22 mouse cellular contexts compared by ENCODE assay signal in genomic region chr12:83124111-83124510, GRCm38 (mm10).
DNase-seq lines count a peak whose midpoint lies in the region; ATAC-seq and TF ChIP-seq lines count a peak whose summit lies in the region.
"Had no signal": no experiment of that assay in that cellular context is flagged by ENCODE, and none has a peak within 500 bp of the region (broad histone marks: within the 10 kb centered on the region; RNA-seq: fewer than 3 reads in every experiment).

No protein-coding gene starts in this region.

- no peak for TF ChIP-seq POLR2A in olfactory bulb, adult 2 months (IDR thresholded peaks at IDR 0.05; ENCODE audit: insufficient read depth, low read depth, low read length)

- TF ChIP-seq CTCF in liver, embryonic 14.5 days (IDR thresholded peaks at IDR 0.05; ENCODE audit: low read depth) = no peak
- no peak for TF ChIP-seq CTCF in olfactory bulb, adult 2 months (IDR thresholded peaks at IDR 0.05; ENCODE audit: insufficient read depth, low read depth, low read length)

- H3K9ac ChIP-seq in midbrain, embryonic 11.5 days (ENCODE audit: low read length) = no peak overlapping the region
- no peak overlapping the region for H3K9ac ChIP-seq in midbrain, embryonic 16.5 days (ENCODE audit: low read depth, low read length)
- no peak overlapping the region for H3K9ac ChIP-seq in liver, embryonic 14.5 days (replicated peaks)
- H3K9ac ChIP-seq: embryonic facial prominence, embryonic 15.5 days; heart, embryonic 15.5 days; hindbrain, embryonic 14.5 days had no signal

- peak; percentile 78 for DNase-seq in midbrain, embryonic 11.5 days (ENCODE audit: low spot score, missing footprints)
- DNase-seq in liver, embryonic 14.5 days (ENCODE audit: low read depth in 3 of 3, low spot score in 3 of 3) = peak in 1 of 3 experiments; percentile 23
- DNase-seq in spleen, adult 18-20 months = no peak
- no peak for DNase-seq in heart, adult 8-10 months (ENCODE audit: low spot score)
- DNase-seq: adrenal gland, adult 2 months; adrenal gland, postnatal 36 days; cerebellum, adult 11 months; cerebellum, adult 8-10 months; cerebellum, postnatal 14 days; embryo, embryonic 11 days; gastrocnemius, adult 2 months; gastrocnemius, postnatal 25 days had no signal

- H3K4me1 ChIP-seq in midbrain, embryonic 11.5 days (ENCODE audit: control insufficient read depth, insufficient read depth, low read length) = no peaks in the 10 kb centered on the region
- H3K4me1 ChIP-seq in midbrain, embryonic 16.5 days (ENCODE audit: control insufficient read depth, insufficient read depth, low read length) = no peaks in the 10 kb centered on the region
- H3K4me1 ChIP-seq in liver, embryonic 14.5 days (replicated peaks; ENCODE audit: control insufficient read depth in 2 of 2, insufficient read depth in 2 of 2, low read length in 1 of 2) = peaks cover 0 to 4% of the 10 kb centered on the region in 2 experiments; a peak in 1 of 4 replicates
- H3K4me1 ChIP-seq in olfactory bulb, adult 2 months (ENCODE audit: control insufficient read depth, insufficient read depth, low read length) = peaks cover 31% of the 10 kb centered on the region
- H3K4me1 ChIP-seq: embryonic facial prominence, embryonic 15.5 days had no signal

- H3K27ac ChIP-seq in midbrain, embryonic 11.5 days (ENCODE audit: low read depth, low read length) = no peak overlapping the region
- H3K27ac ChIP-seq in midbrain, embryonic 16.5 days (ENCODE audit: low read length) = no peak overlapping the region
- no peak overlapping the region for H3K27ac ChIP-seq in liver, embryonic 14.5 days
- H3K27ac ChIP-seq in olfactory bulb, adult 2 months (ENCODE audit: insufficient read depth, low read depth, low read length) = peak overlapping the region; percentile 7; the same call in 1 of the 2 replicates
- H3K27ac ChIP-seq: embryonic facial prominence, embryonic 15.5 days; forebrain, embryonic 10.5 days; gastrocnemius, adult 2 months; heart, embryonic 15.5 days; hindbrain, embryonic 10.5 days; hindbrain, embryonic 14.5 days had no signal

- ATAC-seq in midbrain, embryonic 11.5 days (ENCODE audit: low FRiP score) = no peak
- no peak for ATAC-seq in midbrain, embryonic 16.5 days
- peak; percentile 47 for ATAC-seq in liver, embryonic 14.5 days (ENCODE audit: insufficient read depth)
- ATAC-seq: forebrain, embryonic 14.5 days had no signal

- H3K27me3 ChIP-seq in midbrain, embryonic 11.5 days (ENCODE audit: control insufficient read depth, insufficient read depth, low read length) = no peaks in the 10 kb centered on the region
- no peaks in the 10 kb centered on the region for H3K27me3 ChIP-seq in midbrain, embryonic 16.5 days (ENCODE audit: control insufficient read depth, insufficient read depth, low read depth, low read length)
- no peaks in the 10 kb centered on the region for H3K27me3 ChIP-seq in liver, embryonic 14.5 days (ENCODE audit: control insufficient read depth, insufficient read depth, low read length)
- H3K27me3 ChIP-seq: embryonic facial prominence, embryonic 15.5 days; heart, embryonic 15.5 days had no signal

- WGBS in midbrain, embryonic 11.5 days = 55% methylated on average over 3 of the region's 3 CpGs
- WGBS in midbrain, embryonic 16.5 days = 48% methylated on average over 3 of the region's 3 CpGs
- WGBS in liver, embryonic 14.5 days (ENCODE audit: insufficient replicate concordance) = 25% methylated on average over 3 of the region's 3 CpGs
- WGBS in olfactory bulb, adult 2 months = 68% methylated on average over 3 of the region's 3 CpGs

- TF ChIP-seq EP300 in liver, embryonic 14.5 days (IDR thresholded peaks at IDR 0.05; ENCODE audit: low read depth) = no peak

- no peaks in the 10 kb centered on the region for H3K9me3 ChIP-seq in midbrain, embryonic 11.5 days (ENCODE audit: control insufficient read depth, low read length)
- H3K9me3 ChIP-seq in midbrain, embryonic 16.5 days (replicated peaks; ENCODE audit: control insufficient read depth, low read length, poor library complexity, severe bottlenecking) = no peaks in the 10 kb centered on the region
- no peaks in the 10 kb centered on the region for H3K9me3 ChIP-seq in liver, embryonic 14.5 days (ENCODE audit: control insufficient read depth, low read length)
- H3K9me3 ChIP-seq: embryonic facial prominence, embryonic 15.5 days; forebrain, embryonic 10.5 days; heart, embryonic 15.5 days; hindbrain, embryonic 10.5 days had no signal

- no peak overlapping the region for H3K4me3 ChIP-seq in midbrain, embryonic 11.5 days (ENCODE audit: low read depth, low read length)
- no peak overlapping the region for H3K4me3 ChIP-seq in midbrain, embryonic 16.5 days (ENCODE audit: low read depth, low read length)
- H3K4me3 ChIP-seq in liver, embryonic 14.5 days (ENCODE audit: insufficient read depth in 1 of 2, low read depth in 2 of 2, low read length in 2 of 2) = no peak overlapping the region
- no peak overlapping the region for H3K4me3 ChIP-seq in olfactory bulb, adult 2 months (ENCODE audit: insufficient read depth, low read depth, low read length)
- H3K4me3 ChIP-seq: embryonic facial prominence, embryonic 15.5 days; erythroblast, embryonic 14.5 days; forebrain, embryonic 10.5 days; gastrocnemius, adult 2 months; heart, embryonic 15.5 days; hindbrain, embryonic 10.5 days had no signal

- H3K36me3 ChIP-seq in midbrain, embryonic 11.5 days (ENCODE audit: control insufficient read depth, insufficient read depth, low read length) = no peaks in the 10 kb centered on the region
- no peaks in the 10 kb centered on the region for H3K36me3 ChIP-seq in midbrain, embryonic 16.5 days (ENCODE audit: control insufficient read depth, insufficient read depth, low read length)
- H3K36me3 ChIP-seq in liver, embryonic 14.5 days (replicated peaks; ENCODE audit: control insufficient read depth, insufficient read depth, low read depth) = no peaks in the 10 kb centered on the region
- H3K36me3 ChIP-seq: embryonic facial prominence, embryonic 15.5 days; forebrain, embryonic 10.5 days; heart, embryonic 15.5 days; hindbrain, embryonic 10.5 days had no signal

- no peak overlapping the region for H3K4me2 ChIP-seq in midbrain, embryonic 11.5 days
- no peak overlapping the region for H3K4me2 ChIP-seq in midbrain, embryonic 16.5 days (ENCODE audit: low read length)
- H3K4me2 ChIP-seq in liver, embryonic 14.5 days (ENCODE audit: low read depth) = no peak overlapping the region
- H3K4me2 ChIP-seq: embryonic facial prominence, embryonic 15.5 days; heart, embryonic 11.5 days; heart, embryonic 15.5 days; hindbrain, embryonic 14.5 days had no signal
